Mouse (Mus musculus): ENCODE data around the gene Evx2. TPM values are rescaled to one million over a fixed set of nuclear protein-coding genes. Genes with fewer than 3 reads are reported as not detected.

Evx2 gene
- polyA plus RNA-seq, 1 experiment from 2014 or later, result 0.42 TPM

- H3K4me3 ChIP-seq (replicated peaks), result peak within 1 kb of the TSS; percentile 46
- H3K4me2 ChIP-seq, result peak within 1 kb of the TSS; percentile 53
- H3K4me1 ChIP-seq, result peaks cover 21% of the 10 kb centered on the region
- no peak for ATAC-seq (ENCODE audit: low FRiP score)
- peak within 1 kb of the TSS; percentile 15; the same call in 1 of the 2 replicates for H3K9ac ChIP-seq (replicated peaks)
- no peaks in the 10 kb centered on the region for H3K9me3 ChIP-seq (replicated peaks)
- no peaks in the 10 kb centered on the region for H3K36me3 ChIP-seq
- peaks cover 88% of the 10 kb centered on the region for H3K27me3 ChIP-seq (replicated peaks)
- WGBS, result 3% methylated on average over 15 of the region's 15 CpGs
- H3K27ac ChIP-seq (replicated peaks), result peak within 1 kb of the TSS; percentile 81
Observed at GRCm38 (mm10) chr2:74678891-74679595, 19.7 kb upstream of the Evx2 start, which contains the start of gene Hoxd11. TSS of gene Hoxd11 (plus strand) at chr2:74679557.

- H3K9me3 ChIP-seq (replicated peaks), result no peaks in the 10 kb centered on the region
- H3K4me3 ChIP-seq (replicated peaks), result no peak overlapping the region
- no peaks in the 10 kb centered on the region for H3K36me3 ChIP-seq
- H3K27me3 ChIP-seq (replicated peaks), result peaks cover 99% of the 10 kb centered on the region
- WGBS, result 21% methylated on average over 2 of the region's 2 CpGs
- H3K4me2 ChIP-seq, result no peak overlapping the region
- H3K9ac ChIP-seq (replicated peaks), result no peak overlapping the region
- ATAC-seq (ENCODE audit: low FRiP score), result no peak
- H3K4me1 ChIP-seq, result peaks cover 21% of the 10 kb centered on the region
- no peak overlapping the region for H3K27ac ChIP-seq (replicated peaks)
Observed at GRCm38 (mm10) chr2:74677106-74677505, 17.7 kb upstream of the Evx2 start.

GRCm38 (mm10) chr2:74676376-74677052, 17.2 kb upstream of the Evx2 start:
- no peaks in the 10 kb centered on the region for H3K36me3 ChIP-seq
- H3K27ac ChIP-seq (replicated peaks), result no peak overlapping the region
- peaks cover 99% of the 10 kb centered on the region for H3K27me3 ChIP-seq (replicated peaks)
- 11% methylated on average over 9 of the region's 9 CpGs for WGBS
- H3K4me3 ChIP-seq (replicated peaks), result no peak overlapping the region
- H3K9me3 ChIP-seq (replicated peaks), result no peaks in the 10 kb centered on the region
- H3K4me2 ChIP-seq, result no peak overlapping the region
- H3K4me1 ChIP-seq, result peaks cover 16% of the 10 kb centered on the region
- no peak overlapping the region for H3K9ac ChIP-seq (replicated peaks)
- ATAC-seq (ENCODE audit: low FRiP score), result no peak

- no peak overlapping the region for H3K4me2 ChIP-seq
- H3K9me3 ChIP-seq (replicated peaks), result no peaks in the 10 kb centered on the region
- peaks cover 14% of the 10 kb centered on the region for H3K4me1 ChIP-seq
- no peak overlapping the region for H3K27ac ChIP-seq (replicated peaks)
- H3K9ac ChIP-seq (replicated peaks), result no peak overlapping the region
- H3K4me3 ChIP-seq (replicated peaks), result no peak overlapping the region
- WGBS, result 9% methylated on average over 24 of the region's 24 CpGs
- peaks cover 98% of the 10 kb centered on the region for H3K27me3 ChIP-seq (replicated peaks)
- H3K36me3 ChIP-seq, result no peaks in the 10 kb centered on the region
- no peak for ATAC-seq (ENCODE audit: low FRiP score)
Observed at GRCm38 (mm10) chr2:74675666-74676282, 16.4 kb upstream of the Evx2 start.

GRCm38 (mm10) chr2:74674881-74675665, 15.7 kb upstream of the Evx2 start, which contains the start of gene Hoxd12:
TSS of gene Hoxd12 (plus strand) at chr2:74675013.
- 5% methylated on average over 47 of the region's 47 CpGs for WGBS
- H3K9me3 ChIP-seq (replicated peaks), result no peaks in the 10 kb centered on the region
- peaks cover 14% of the 10 kb centered on the region for H3K4me1 ChIP-seq
- H3K4me2 ChIP-seq, result no peak within 1 kb of the TSS
- peaks cover 96% of the 10 kb centered on the region for H3K27me3 ChIP-seq (replicated peaks)
- no peak within 1 kb of the TSS for H3K4me3 ChIP-seq (replicated peaks)
- H3K9ac ChIP-seq (replicated peaks), result no peak within 1 kb of the TSS
- H3K27ac ChIP-seq (replicated peaks), result no peak within 1 kb of the TSS
- H3K36me3 ChIP-seq, result no peaks in the 10 kb centered on the region
- ATAC-seq (ENCODE audit: low FRiP score), result no peak

- ATAC-seq (ENCODE audit: low FRiP score), result no peak
- no peak overlapping the region for H3K4me3 ChIP-seq (replicated peaks)
- 3% methylated on average over 24 of the region's 24 CpGs for WGBS
- peaks cover 94% of the 10 kb centered on the region for H3K27me3 ChIP-seq (replicated peaks)
- H3K4me2 ChIP-seq, result no peak overlapping the region
- H3K27ac ChIP-seq (replicated peaks), result no peak overlapping the region
- no peaks in the 10 kb centered on the region for H3K36me3 ChIP-seq
- no peaks in the 10 kb centered on the region for H3K9me3 ChIP-seq (replicated peaks)
- no peak overlapping the region for H3K9ac ChIP-seq (replicated peaks)
- peaks cover 14% of the 10 kb centered on the region for H3K4me1 ChIP-seq
Observed at GRCm38 (mm10) chr2:74673835-74674425, 14.6 kb upstream of the Evx2 start.

- no peaks in the 10 kb centered on the region for H3K36me3 ChIP-seq
- peaks cover 95% of the 10 kb centered on the region for H3K27me3 ChIP-seq (replicated peaks)
- H3K4me1 ChIP-seq, result peaks cover 23% of the 10 kb centered on the region
- H3K9ac ChIP-seq (replicated peaks), result no peak overlapping the region
- H3K4me3 ChIP-seq (replicated peaks), result peak overlapping the region; percentile 24
- peak overlapping the region; percentile 52 for H3K4me2 ChIP-seq
- ATAC-seq (ENCODE audit: low FRiP score), result peak; percentile 51; the same call in 1 of the 2 replicates
- H3K27ac ChIP-seq (replicated peaks), result no peak overlapping the region
- 4% methylated on average over 40 of the region's 40 CpGs for WGBS
- no peaks in the 10 kb centered on the region for H3K9me3 ChIP-seq (replicated peaks)
Observed at GRCm38 (mm10) chr2:74672481-74673362, 13.4 kb upstream of the Evx2 start.

- WGBS, result 13% methylated on average over 5 of the region's 5 CpGs
- ATAC-seq (ENCODE audit: low FRiP score), result no peak
- H3K27ac ChIP-seq (replicated peaks), result no peak overlapping the region
Observed at GRCm38 (mm10) chr2:74671847-74672246, 12.5 kb upstream of the Evx2 start.

GRCm38 (mm10) chr2:74670632-74671188, 11.4 kb upstream of the Evx2 start:
- ATAC-seq (ENCODE audit: low FRiP score), result no peak
- H3K4me1 ChIP-seq, result peaks cover 25% of the 10 kb centered on the region
- no peaks in the 10 kb centered on the region for H3K9me3 ChIP-seq (replicated peaks)
- no peak overlapping the region for H3K4me3 ChIP-seq (replicated peaks)
- H3K27ac ChIP-seq (replicated peaks), result no peak overlapping the region
- 11% methylated on average over 3 of the region's 3 CpGs for WGBS
- no peak overlapping the region for H3K4me2 ChIP-seq
- H3K27me3 ChIP-seq (replicated peaks), result peaks cover 93% of the 10 kb centered on the region
- no peak overlapping the region for H3K9ac ChIP-seq (replicated peaks)
- no peaks in the 10 kb centered on the region for H3K36me3 ChIP-seq

More at GRCm38 (mm10) chr2:74671847-74672246, 12.5 kb upstream of the Evx2 start:
- Histone ChIP-seq H3K9me3 (replicated peaks) (no peaks in the 10 kb centered on the region), H3K36me3 (no peaks in the 10 kb centered on the region), H3K9ac (replicated peaks) (no peak overlapping the region), H3K4me2 (no peak overlapping the region), H3K27me3 (replicated peaks) (peaks cover 95% of the 10 kb centered on the region), H3K4me3 (replicated peaks) (no peak overlapping the region), H3K4me1 (peaks cover 25% of the 10 kb centered on the region)

GRCm38 (mm10) chr2:74669650-74670235, 10.4 kb upstream of the Evx2 start:
- no peak for ATAC-seq (ENCODE audit: low FRiP score)
- WGBS, result 3% methylated on average over 14 of the region's 14 CpGs

More at GRCm38 (mm10) chr2:74669650-74670235, 10.4 kb upstream of the Evx2 start:
- Histone ChIP-seq H3K9ac (replicated peaks) (no peak overlapping the region), H3K36me3 (no peaks in the 10 kb centered on the region), H3K4me1 (peaks cover 18% of the 10 kb centered on the region), H3K9me3 (replicated peaks) (no peaks in the 10 kb centered on the region), H3K4me3 (replicated peaks) (no peak overlapping the region), H3K27ac (replicated peaks) (no peak overlapping the region), H3K27me3 (replicated peaks) (peaks cover 92% of the 10 kb centered on the region), H3K4me2 (no peak overlapping the region)
